Mouse (Mus musculus) myocyte (in vitro differentiated cells): ENCODE data around the gene Tdgf1. TPM values are rescaled to one million over a fixed set of nuclear protein-coding genes. Genes with fewer than 3 reads are reported as not detected.

Experiments
- H3K27me3 ChIP-seq: one replicate; pipeline ENCODE4 v1.6.1; 2011; ENCODE audit not compliant: control insufficient read depth, insufficient read depth, insufficient read length
- H3K36me3 ChIP-seq: one replicate; pipeline ENCODE4 v1.6.1; 2011; ENCODE audit not compliant: control insufficient read depth, insufficient read depth
- H3K4me2 ChIP-seq: one replicate; pipeline ENCODE4 v1.6.1; 2011; ENCODE audit warnings: low read depth, control low read depth
- H3K4me3 ChIP-seq: one replicate; pipeline ENCODE4 v1.5.1; 2011; ENCODE audit warnings: mild to moderate bottlenecking, control low read depth, moderate library complexity
- H3K79me2 ChIP-seq: one replicate; pipeline ENCODE4 v1.6.1; 2011; ENCODE audit not compliant: control insufficient read depth, insufficient read depth
- H3ac ChIP-seq: one replicate; pipeline ENCODE4 v1.6.1; 2011; ENCODE audit not compliant: control insufficient read depth, insufficient read length
- CEBPB ChIP-seq: IDR thresholded peaks from 2 replicates; pipeline ENCODE4 v1.6.1; 2011; ENCODE audit warnings: mild to moderate bottlenecking, moderate library complexity; ENCODE audit not compliant: poor library complexity, insufficient read depth, severe bottlenecking
- E2F4 ChIP-seq: IDR thresholded peaks from one replicate; pipeline ENCODE4 v1.6.1; 2011; ENCODE audit warnings: mild to moderate bottlenecking, control low read depth, moderate library complexity; ENCODE audit not compliant: insufficient read depth
- MAX ChIP-seq: IDR thresholded peaks from one replicate; pipeline ENCODE4 v1.6.1; 2011; ENCODE audit warnings: low read depth, mild to moderate bottlenecking, control low read depth
- MYOD1 ChIP-seq, 3 experiments: IDR thresholded peaks; one replicate each; pipeline ENCODE4 v1.6.1; 2011; ENCODE audit warnings: control low read depth in 2 of 3, low read depth in 2 of 3, mild to moderate bottlenecking in 2 of 3, moderate library complexity in 1 of 3; ENCODE audit not compliant: insufficient read length in 2 of 3, control insufficient read depth in 1 of 3
- MYOG ChIP-seq, 3 experiments: IDR thresholded peaks; one replicate each; pipeline ENCODE4 v1.6.1; 2011; ENCODE audit warnings: control low read depth in 2 of 3, low read depth in 2 of 3, mild to moderate bottlenecking in 2 of 3; ENCODE audit not compliant: insufficient read length in 2 of 3, control insufficient read depth in 1 of 3, insufficient read depth in 1 of 3
- POLR2A ChIP-seq: IDR thresholded peaks from one replicate; pipeline ENCODE4 v1.6.1; 2011; ENCODE audit warnings: low read depth, mild to moderate bottlenecking, control low read depth, moderate library complexity; ENCODE audit not compliant: insufficient read length
- POLR2AphosphoS2 ChIP-seq: IDR thresholded peaks from one replicate; pipeline ENCODE4 v1.6.1; 2011; ENCODE audit warnings: low read depth, control low read depth; ENCODE audit not compliant: insufficient read length
- REST ChIP-seq: IDR thresholded peaks from one replicate; pipeline ENCODE4 v1.6.1; 2011; ENCODE audit warnings: mild to moderate bottlenecking, control low read depth, moderate library complexity; ENCODE audit not compliant: insufficient read depth, insufficient read length
- SRF ChIP-seq: IDR thresholded peaks from one replicate; pipeline ENCODE4 v1.6.1; 2011; ENCODE audit warnings: low read depth; ENCODE audit not compliant: control insufficient read depth, insufficient read length
- TCF12 ChIP-seq: IDR thresholded peaks from one replicate; pipeline ENCODE4 v1.6.1; 2011; ENCODE audit warnings: mild to moderate bottlenecking, control low read depth; ENCODE audit not compliant: poor library complexity, insufficient read depth, severe bottlenecking
- TCF3 ChIP-seq: IDR thresholded peaks from one replicate; pipeline ENCODE4 v1.6.1; 2011; ENCODE audit warnings: low read depth, control low read depth; ENCODE audit not compliant: insufficient read length
- USF1 ChIP-seq: IDR thresholded peaks from one replicate; pipeline ENCODE4 v1.6.1; 2011; ENCODE audit warnings: low read depth, mild to moderate bottlenecking, control low read depth, moderate library complexity
- polyA plus RNA-seq: library from polyadenylated mRNA; unstranded; fragments of >200 nt; fragmentation: generic; extraction: Trizol; gene quantifications from one replicate; pipeline ENCODE4 v1.2.1, GENCODE M21; 2012; ENCODE audit warnings: missing spikeins

Tdgf1 gene
- polyA plus RNA-seq, result not detected

DNA sequence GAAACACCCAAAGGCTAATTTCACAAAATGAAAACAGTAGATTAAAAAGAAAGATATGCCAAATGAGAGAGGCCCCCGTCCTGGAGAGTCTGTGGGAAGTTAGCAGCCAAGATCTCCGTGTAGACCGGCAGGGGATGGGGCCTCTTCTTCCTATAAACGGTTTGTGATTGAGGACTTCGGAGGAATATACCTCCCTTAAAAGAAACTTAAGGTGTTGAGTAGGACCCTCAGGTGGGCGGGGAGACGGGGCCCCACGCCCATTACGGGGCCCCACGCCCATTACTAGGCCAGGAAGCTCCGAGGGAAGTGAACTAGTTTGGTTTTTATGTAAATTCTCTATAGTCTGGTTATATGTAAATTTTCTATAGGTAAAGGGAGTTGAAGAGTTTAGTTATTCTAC is at the start of gene Tdgf1:
Gene Tdgf1, minus strand, starts transcription at position 233 of the 400 bp plus-strand sequence.
- no peaks in the 10 kb centered on the region for H3K36me3 ChIP-seq
- no peak for TF ChIP-seq SRF
- no peak for TF ChIP-seq POLR2AphosphoS2
- no peak for TF ChIP-seq POLR2A
- TF ChIP-seq E2F4, result no peak
- no peak for TF ChIP-seq MYOG (IDR thresholded peaks at IDR 0.05; ENCODE audit: control insufficient read depth in 1 of 3, insufficient read depth in 1 of 3, insufficient read length in 2 of 3, low read depth in 2 of 3)
- TF ChIP-seq TCF12, result no peak
- TF ChIP-seq TCF3, result no peak
- peaks cover 22% of the 10 kb centered on the region for H3K27me3 ChIP-seq
- no peak within 1 kb of the TSS for H3K4me2 ChIP-seq
- no peaks in the 10 kb centered on the region for H3K79me2 ChIP-seq
- H3ac ChIP-seq, result no peak within 1 kb of the TSS
- H3K4me3 ChIP-seq, result no peak within 1 kb of the TSS

- H3K36me3 ChIP-seq, result no peaks in the 10 kb centered on the region
- TF ChIP-seq MYOG (IDR thresholded peaks at IDR 0.05; ENCODE audit: control insufficient read depth in 1 of 3, insufficient read depth in 1 of 3, insufficient read length in 2 of 3, low read depth in 2 of 3) (no peak), POLR2AphosphoS2 (no peak), E2F4 (no peak), MAX (no peak), CEBPB (no peak), SRF (no peak), MYOD1 (IDR thresholded peaks at IDR 0.05; ENCODE audit: control insufficient read depth in 1 of 3, insufficient read length in 2 of 3, low read depth in 2 of 3) (no peak), POLR2A (no peak), TCF12 (no peak), TCF3 (no peak), REST (no peak), USF1 (no peak)
- H3K4me2 ChIP-seq, result peak overlapping the region; percentile 56
- no peak overlapping the region for H3K4me3 ChIP-seq
- no peaks in the 10 kb centered on the region for H3K79me2 ChIP-seq
- peaks cover 8% of the 10 kb centered on the region for H3K27me3 ChIP-seq
- H3ac ChIP-seq, result no peak overlapping the region
These were observed 48.8 kb upstream of the Tdgf1 start for GRCm38 (mm10) chr9:110994716-110995172.

DNA sequence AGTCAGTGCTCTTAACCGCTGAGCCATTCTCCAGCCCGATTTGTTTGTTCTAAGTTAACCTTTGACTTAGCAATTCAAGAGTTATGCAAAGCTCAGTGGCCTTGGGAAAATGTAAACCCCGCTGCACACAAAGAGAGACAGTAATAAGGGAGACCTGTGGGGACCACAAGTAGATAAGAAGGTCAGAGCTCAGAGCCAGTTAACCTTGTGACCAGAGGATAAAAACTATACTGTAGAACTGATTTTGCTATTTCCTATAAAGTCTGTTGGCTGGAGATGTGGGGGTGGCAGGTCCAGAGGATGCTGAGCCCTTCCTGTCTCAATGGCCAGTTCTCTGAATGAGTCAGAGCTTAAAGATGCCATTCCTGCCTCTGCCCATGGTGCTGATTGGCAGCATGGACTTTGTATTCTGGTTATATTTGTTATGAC is 47.3 kb upstream of the Tdgf1 start:
- TF ChIP-seq REST (peak; percentile 76), CEBPB (no peak), MYOG (IDR thresholded peaks at IDR 0.05; ENCODE audit: control insufficient read depth in 1 of 3, insufficient read depth in 1 of 3, insufficient read length in 2 of 3, low read depth in 2 of 3) (no peak)
- Histone ChIP-seq H3K27me3 (peaks cover 8% of the 10 kb centered on the region), H3K4me2 (no peak overlapping the region), H3ac (no peak overlapping the region), H3K36me3 (no peaks in the 10 kb centered on the region), H3K79me2 (no peaks in the 10 kb centered on the region), H3K4me3 (no peak overlapping the region)

GRCm38 (mm10) chr9:110990204-110990603 is 44.2 kb upstream of the Tdgf1 start, which contains the start of gene Rtp3:
Rtp3 (minus strand) TSS chr9:110990583.
- H3K36me3 ChIP-seq, result no peaks in the 10 kb centered on the region
- H3K4me2 ChIP-seq, result no peak within 1 kb of the TSS
- no peak within 1 kb of the TSS for H3K4me3 ChIP-seq
- H3K27me3 ChIP-seq, result peaks cover 8% of the 10 kb centered on the region
- no peak within 1 kb of the TSS for H3ac ChIP-seq
- H3K79me2 ChIP-seq, result no peaks in the 10 kb centered on the region
- TF ChIP-seq SRF (no peak), POLR2A (no peak), REST (no peak), MYOG (IDR thresholded peaks at IDR 0.05; ENCODE audit: control insufficient read depth in 1 of 3, insufficient read depth in 1 of 3, insufficient read length in 2 of 3, low read depth in 2 of 3) (no peak), USF1 (no peak), TCF12 (no peak), MAX (no peak), CEBPB (no peak), MYOD1 (IDR thresholded peaks at IDR 0.05; ENCODE audit: control insufficient read depth in 1 of 3, insufficient read length in 2 of 3, low read depth in 2 of 3) (no peak), TCF3 (no peak), E2F4 (no peak), POLR2AphosphoS2 (no peak)

- H3K4me2 ChIP-seq, result no peak overlapping the region
- H3ac ChIP-seq, result no peak overlapping the region
- H3K79me2 ChIP-seq, result no peaks in the 10 kb centered on the region
- TF ChIP-seq TCF3, result no peak
- TF ChIP-seq CEBPB, result no peak
- TF ChIP-seq REST, result no peak
- TF ChIP-seq SRF, result no peak
- no peak for TF ChIP-seq E2F4
- TF ChIP-seq TCF12, result no peak
- no peak for TF ChIP-seq USF1
- no peak for TF ChIP-seq POLR2A
- no peak overlapping the region for H3K4me3 ChIP-seq
- H3K36me3 ChIP-seq, result no peaks in the 10 kb centered on the region
- peaks cover 8% of the 10 kb centered on the region for H3K27me3 ChIP-seq
These were observed 43.6 kb upstream of the Tdgf1 start for GRCm38 (mm10) chr9:110989543-110989942.
